Mouse (Mus musculus): ENCODE data around the gene Gns. TPM values are rescaled to one million over a fixed set of nuclear protein-coding genes. Genes with fewer than 3 reads are reported as not detected.
"Not testable (repeated sequence)": the region's sequence is repeated elsewhere in the genome, so short reads cannot be mapped to it uniquely, and the experiment has no call there.

Gene Gns
- polyA plus RNA-seq (2012; rRNA removed), result 44.7 and 46.8 TPM in 2 replicates

DNA sequence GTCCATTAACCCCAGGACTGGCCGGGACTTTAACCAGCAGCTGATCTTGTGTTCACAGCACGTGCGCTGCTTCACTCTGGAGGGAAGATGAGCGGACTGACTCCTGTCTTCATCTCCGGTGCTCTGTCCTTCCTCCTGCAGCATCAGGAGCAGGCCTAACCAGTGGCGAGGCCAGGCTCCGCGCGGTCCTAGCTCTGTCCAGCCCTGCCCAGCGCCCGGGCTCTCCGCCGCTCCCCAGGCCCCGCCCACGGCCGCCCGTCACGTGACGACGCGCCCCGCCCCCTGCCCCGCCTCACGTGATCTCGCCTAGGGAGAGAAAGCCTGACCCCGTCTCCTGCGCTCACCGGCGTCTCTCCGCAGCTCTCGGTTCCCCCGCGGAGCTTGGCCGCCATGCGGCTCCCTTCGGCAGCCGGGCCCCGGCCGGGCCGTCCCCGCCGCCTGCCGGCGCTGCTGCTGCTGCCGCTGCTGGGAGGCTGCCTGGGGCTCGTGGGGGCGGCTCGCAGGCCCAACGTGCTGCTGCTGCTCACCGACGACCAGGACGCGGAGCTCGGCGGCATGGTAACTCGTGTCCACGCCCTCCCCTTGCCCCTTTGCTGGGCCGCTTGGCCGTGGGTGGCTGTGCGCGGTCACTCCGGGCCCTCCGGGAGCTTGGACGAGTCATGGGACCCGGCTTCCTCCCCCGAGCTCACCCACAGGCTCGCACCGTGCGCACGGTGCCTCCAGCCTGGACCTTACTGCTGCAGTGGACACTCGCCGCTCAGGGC is at the start of gene Gns:
Gene Gns, plus strand, starts transcription at position 290 of the 764 bp plus-strand sequence.
- peak within 1 kb of the TSS; percentile 58 for H3K4me3 ChIP-seq (ENCODE audit: insufficient read depth, low read length)
- H3K27ac ChIP-seq (ENCODE audit: insufficient read depth, low read length), result peak within 1 kb of the TSS; percentile 74
- H3K4me1 ChIP-seq (ENCODE audit: control insufficient read depth, insufficient read depth, low read length), result peaks cover 7% of the 10 kb centered on the region; the same call in 1 of the 2 replicates
- no peak for TF ChIP-seq CTCF (IDR thresholded peaks at IDR 0.05; ENCODE audit: extremely low read depth, insufficient read depth, low read length)
- TF ChIP-seq POLR2A (IDR thresholded peaks at IDR 0.05; ENCODE audit: extremely low read depth, insufficient read depth, low read length), result peak; percentile 94

- TF ChIP-seq CTCF (IDR thresholded peaks at IDR 0.05; ENCODE audit: extremely low read depth, insufficient read depth, low read length), result no peak
- no peak for TF ChIP-seq POLR2A (IDR thresholded peaks at IDR 0.05; ENCODE audit: extremely low read depth, insufficient read depth, low read length)
- no peak overlapping the region for H3K27ac ChIP-seq (ENCODE audit: insufficient read depth, low read length)
- no peaks in the 10 kb centered on the region for H3K4me1 ChIP-seq (ENCODE audit: control insufficient read depth, insufficient read depth, low read length)
- H3K4me3 ChIP-seq (ENCODE audit: insufficient read depth, low read length), result no peak overlapping the region
These were observed 49.3 kb upstream of the Gns start for GRCm38 (mm10) chr10:121315321-121316283.

GRCm38 (mm10) chr10:121316361-121316760 is 48.5 kb upstream of the Gns start:
- no peaks in the 10 kb centered on the region for H3K4me1 ChIP-seq (ENCODE audit: control insufficient read depth, insufficient read depth, low read length)
- no peak for TF ChIP-seq POLR2A (IDR thresholded peaks at IDR 0.05; ENCODE audit: extremely low read depth, insufficient read depth, low read length)
- no peak for TF ChIP-seq CTCF (IDR thresholded peaks at IDR 0.05; ENCODE audit: extremely low read depth, insufficient read depth, low read length)
- no peak overlapping the region for H3K4me3 ChIP-seq (ENCODE audit: insufficient read depth, low read length)
- H3K27ac ChIP-seq (ENCODE audit: insufficient read depth, low read length), result no peak overlapping the region

DNA sequence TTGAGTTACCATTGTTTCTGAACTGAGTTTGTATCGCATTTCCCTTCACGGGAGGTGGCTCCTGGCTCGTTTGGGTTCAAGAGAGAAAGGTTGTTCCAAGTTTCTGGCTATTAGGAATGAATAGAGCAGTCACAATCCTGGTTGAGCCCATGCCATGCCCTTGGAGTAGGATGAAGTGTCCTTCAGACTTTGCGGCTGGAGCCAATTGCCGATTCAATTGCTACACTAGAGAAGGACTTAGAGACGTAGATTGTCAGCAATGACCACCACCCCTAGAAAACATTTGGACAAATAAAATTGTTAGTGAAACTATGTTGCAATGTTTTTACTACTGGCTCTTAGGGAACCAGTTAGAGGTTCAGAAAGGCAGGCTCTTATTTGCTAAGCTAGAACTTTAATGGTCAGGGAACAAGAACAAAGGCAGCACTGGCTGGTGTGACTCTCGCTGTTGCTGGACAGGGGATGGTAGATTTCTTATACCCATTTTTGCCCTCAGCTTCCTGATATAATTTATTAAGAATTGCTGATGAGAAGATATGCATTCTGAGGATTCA is 46.4 kb upstream of the Gns start:
- Histone ChIP-seq H3K27ac (ENCODE audit: insufficient read depth, low read length) (no peak overlapping the region), H3K4me1 (ENCODE audit: control insufficient read depth, insufficient read depth, low read length) (no peaks in the 10 kb centered on the region), H3K4me3 (ENCODE audit: insufficient read depth, low read length) (no peak overlapping the region)
- TF ChIP-seq POLR2A (IDR thresholded peaks at IDR 0.05; ENCODE audit: extremely low read depth, insufficient read depth, low read length) (no peak), CTCF (IDR thresholded peaks at IDR 0.05; ENCODE audit: extremely low read depth, insufficient read depth, low read length) (no peak)

- Histone ChIP-seq H3K4me3 (ENCODE audit: insufficient read depth, low read length) (no peak overlapping the region), H3K27ac (ENCODE audit: insufficient read depth, low read length) (no peak overlapping the region), H3K4me1 (ENCODE audit: control insufficient read depth, insufficient read depth, low read length) (no peaks in the 10 kb centered on the region)
- TF ChIP-seq CTCF (IDR thresholded peaks at IDR 0.05; ENCODE audit: extremely low read depth, insufficient read depth, low read length) (no peak), POLR2A (IDR thresholded peaks at IDR 0.05; ENCODE audit: extremely low read depth, insufficient read depth, low read length) (no peak)
These were observed 41.4 kb upstream of the Gns start for GRCm38 (mm10) chr10:121323493-121323892.

GRCm38 (mm10) chr10:121326167-121326566 is 38.7 kb upstream of the Gns start:
- Histone ChIP-seq H3K4me1 (ENCODE audit: control insufficient read depth, insufficient read depth, low read length) (no peaks in the 10 kb centered on the region), H3K4me3 (ENCODE audit: insufficient read depth, low read length) (no peak overlapping the region), H3K27ac (ENCODE audit: insufficient read depth, low read length) (no peak overlapping the region)
- no peak for TF ChIP-seq POLR2A (IDR thresholded peaks at IDR 0.05; ENCODE audit: extremely low read depth, insufficient read depth, low read length)
- no peak for TF ChIP-seq CTCF (IDR thresholded peaks at IDR 0.05; ENCODE audit: extremely low read depth, insufficient read depth, low read length)

DNA sequence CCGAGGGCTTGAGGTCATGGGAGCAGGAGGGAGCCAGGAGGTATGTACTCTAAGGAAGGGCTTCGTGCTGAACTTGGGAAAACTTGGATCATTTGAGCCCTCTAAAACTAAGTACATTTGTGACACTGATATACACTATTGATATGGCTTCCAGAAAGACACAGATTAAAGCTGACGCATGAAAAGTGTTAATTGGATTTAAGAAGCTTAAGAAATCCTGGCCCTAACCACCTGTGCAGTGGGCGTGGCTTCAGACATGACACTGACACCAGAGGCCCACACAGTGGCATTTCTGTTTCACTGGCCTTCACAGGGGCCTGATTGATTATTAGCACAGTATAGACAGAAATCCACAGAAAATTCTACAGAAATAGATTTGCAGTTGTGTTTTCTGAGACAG is 35.3 kb upstream of the Gns start:
- no peak overlapping the region for H3K27ac ChIP-seq (ENCODE audit: insufficient read depth, low read length)
- TF ChIP-seq CTCF (IDR thresholded peaks at IDR 0.05; ENCODE audit: extremely low read depth, insufficient read depth, low read length), result no peak
- TF ChIP-seq POLR2A (IDR thresholded peaks at IDR 0.05; ENCODE audit: extremely low read depth, insufficient read depth, low read length), result no peak
- H3K4me1 ChIP-seq (ENCODE audit: control insufficient read depth, insufficient read depth, low read length), result no peaks in the 10 kb centered on the region
- H3K4me3 ChIP-seq (ENCODE audit: insufficient read depth, low read length), result no peak overlapping the region

DNA sequence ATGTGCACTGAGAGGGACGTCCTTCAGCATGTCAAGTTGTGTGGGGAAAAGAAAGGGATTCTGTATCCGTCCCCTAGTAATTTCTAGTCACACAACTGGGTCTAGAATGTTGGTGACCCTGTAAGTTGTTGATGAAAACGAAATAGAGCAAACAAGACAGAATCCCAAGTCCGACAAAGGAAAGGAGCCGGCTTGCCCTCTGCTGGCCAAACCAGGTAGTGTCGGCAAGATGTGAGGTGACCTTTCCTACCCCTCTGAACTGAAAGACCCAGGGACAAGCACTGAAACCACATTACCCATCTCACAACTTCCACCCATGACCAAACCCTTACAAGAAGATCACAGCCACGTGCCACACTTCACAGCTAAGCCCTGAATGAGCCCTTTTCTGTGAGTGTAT is 34.0 kb upstream of the Gns start:
- TF ChIP-seq POLR2A (IDR thresholded peaks at IDR 0.05; ENCODE audit: extremely low read depth, insufficient read depth, low read length) (no peak), CTCF (IDR thresholded peaks at IDR 0.05; ENCODE audit: extremely low read depth, insufficient read depth, low read length) (peak; percentile 87)
- Histone ChIP-seq H3K27ac (ENCODE audit: insufficient read depth, low read length) (no peak overlapping the region), H3K4me1 (ENCODE audit: control insufficient read depth, insufficient read depth, low read length) (no peaks in the 10 kb centered on the region), H3K4me3 (ENCODE audit: insufficient read depth, low read length) (no peak overlapping the region)

GRCm38 (mm10) chr10:121334576-121334975 is 30.3 kb upstream of the Gns start:
- TF ChIP-seq CTCF (IDR thresholded peaks at IDR 0.05; ENCODE audit: extremely low read depth, insufficient read depth, low read length), result peak; percentile 68
- TF ChIP-seq POLR2A (IDR thresholded peaks at IDR 0.05; ENCODE audit: extremely low read depth, insufficient read depth, low read length), result no peak
- Histone ChIP-seq H3K27ac (ENCODE audit: insufficient read depth, low read length) (no peak overlapping the region), H3K4me1 (ENCODE audit: control insufficient read depth, insufficient read depth, low read length) (no peaks in the 10 kb centered on the region), H3K4me3 (ENCODE audit: insufficient read depth, low read length) (no peak overlapping the region)

- H3K4me3 ChIP-seq (ENCODE audit: insufficient read depth, low read length); H3K27ac ChIP-seq (ENCODE audit: insufficient read depth, low read length): not testable (repeated sequence)
These were observed 28.4 kb upstream of the Gns start for GRCm38 (mm10) chr10:121336536-121336935.

More at GRCm38 (mm10) chr10:121336536-121336935, 28.4 kb upstream of the Gns start:
- not testable (repeated sequence) for H3K4me1 ChIP-seq (ENCODE audit: control insufficient read depth, insufficient read depth, low read length)
